Mouse (Mus musculus): Measurements from ENCODE around the gene Atp2b1. TPM values are rescaled to one million over a fixed set of nuclear protein-coding genes. Genes with fewer than 3 reads are reported as not detected.

The Atp2b1 gene
- total and polyA plus RNA-seq, 2 experiments from 2014 or later = 203 to 319 TPM

GRCm38 (mm10) chr10:98940799-98941198 is 26.6 kb downstream of the Atp2b1 start:
- Histone ChIP-seq H3K4me1 (ENCODE audit: insufficient read depth) (peaks cover 4% of the 10 kb centered on the region; the same call in 1 of the 2 replicates), H3K4me2 (ENCODE audit: low read depth) (no peak overlapping the region), H3K4me3 (ENCODE audit: low read depth, low read length) (no peak overlapping the region), H3K27ac (ENCODE audit: low read depth, low read length) (no peak overlapping the region), H3K36me3 (ENCODE audit: insufficient read depth) (no peaks in the 10 kb centered on the region), H3K9ac (no peak overlapping the region), H3K27me3 (ENCODE audit: insufficient read depth, low read length) (no peaks in the 10 kb centered on the region), H3K9me3 (ENCODE audit: low read length) (no peaks in the 10 kb centered on the region)
- TF ChIP-seq CTCF (IDR thresholded peaks at IDR 0.05; ENCODE audit: low read depth) = no peak
- WGBS = 90% methylated on average over 2 of the region's 2 CpGs
- ATAC-seq (no peak), DNase-seq (no peak)

- TF ChIP-seq CTCF (IDR thresholded peaks at IDR 0.05; ENCODE audit: low read depth) = no peak
- Histone ChIP-seq H3K9me3 (ENCODE audit: low read length) (no peaks in the 10 kb centered on the region), H3K4me1 (ENCODE audit: insufficient read depth) (peaks cover 4% of the 10 kb centered on the region; the same call in 1 of the 2 replicates), H3K4me2 (ENCODE audit: low read depth) (no peak overlapping the region), H3K27ac (ENCODE audit: low read depth, low read length) (no peak overlapping the region; the same call in 1 of the 2 replicates), H3K9ac (no peak overlapping the region), H3K27me3 (ENCODE audit: insufficient read depth, low read length) (no peaks in the 10 kb centered on the region), H3K4me3 (ENCODE audit: low read depth, low read length) (no peak overlapping the region), H3K36me3 (ENCODE audit: insufficient read depth) (no peaks in the 10 kb centered on the region)
- ATAC-seq (peak; percentile 78), DNase-seq (peak; percentile 36)
- 40% methylated on average over 6 of the region's 6 CpGs for WGBS
Measured at GRCm38 (mm10) chr10:98941991-98942390, 27.8 kb downstream of the Atp2b1 start.

- Histone ChIP-seq H3K4me2 (ENCODE audit: low read depth) (no peak overlapping the region), H3K36me3 (ENCODE audit: insufficient read depth) (no peaks in the 10 kb centered on the region), H3K4me3 (ENCODE audit: low read depth, low read length) (no peak overlapping the region), H3K27me3 (ENCODE audit: insufficient read depth, low read length) (no peaks in the 10 kb centered on the region), H3K27ac (ENCODE audit: low read depth, low read length) (no peak overlapping the region), H3K9me3 (ENCODE audit: low read length) (no peaks in the 10 kb centered on the region), H3K9ac (no peak overlapping the region), H3K4me1 (ENCODE audit: insufficient read depth) (peaks cover 4% of the 10 kb centered on the region; the same call in 1 of the 2 replicates)
- no peak for TF ChIP-seq CTCF (IDR thresholded peaks at IDR 0.05; ENCODE audit: low read depth)
- ATAC-seq = no peak
- DNase-seq = no peak
- WGBS = 61% methylated on average over 8 of the region's 8 CpGs
Measured at GRCm38 (mm10) chr10:98942999-98943398, 28.8 kb downstream of the Atp2b1 start.

- DNase-seq (no peak), ATAC-seq (no peak)
- Histone ChIP-seq H3K27me3 (ENCODE audit: insufficient read depth, low read length) (no peaks in the 10 kb centered on the region), H3K4me1 (ENCODE audit: insufficient read depth) (peaks cover 4% of the 10 kb centered on the region; the same call in 1 of the 2 replicates), H3K36me3 (ENCODE audit: insufficient read depth) (no peaks in the 10 kb centered on the region), H3K4me3 (ENCODE audit: low read depth, low read length) (no peak overlapping the region), H3K9ac (no peak overlapping the region), H3K27ac (ENCODE audit: low read depth, low read length) (no peak overlapping the region), H3K9me3 (ENCODE audit: low read length) (no peaks in the 10 kb centered on the region), H3K4me2 (ENCODE audit: low read depth) (no peak overlapping the region)
- 56% methylated on average over 8 of the region's 8 CpGs for WGBS
- no peak for TF ChIP-seq CTCF (IDR thresholded peaks at IDR 0.05; ENCODE audit: low read depth)
Measured at GRCm38 (mm10) chr10:98943894-98944293, 29.7 kb downstream of the Atp2b1 start.

- H3K9me3 ChIP-seq (ENCODE audit: low read length) = no peaks in the 10 kb centered on the region
- peaks cover 4% of the 10 kb centered on the region; the same call in 1 of the 2 replicates for H3K4me1 ChIP-seq (ENCODE audit: insufficient read depth)
- no peak overlapping the region for H3K4me2 ChIP-seq (ENCODE audit: low read depth)
- DNase-seq (no peak), ATAC-seq (no peak)
- H3K36me3 ChIP-seq (ENCODE audit: insufficient read depth) = no peaks in the 10 kb centered on the region
- WGBS = 58% methylated on average over 9 of the region's 9 CpGs
- no peak overlapping the region for H3K27ac ChIP-seq (ENCODE audit: low read depth, low read length)
- H3K4me3 ChIP-seq (ENCODE audit: low read depth, low read length) = no peak overlapping the region
- no peak overlapping the region for H3K9ac ChIP-seq
- no peak for TF ChIP-seq CTCF (IDR thresholded peaks at IDR 0.05; ENCODE audit: low read depth)
- H3K27me3 ChIP-seq (ENCODE audit: insufficient read depth, low read length) = no peaks in the 10 kb centered on the region
Measured at GRCm38 (mm10) chr10:98946031-98946791, 32.0 kb downstream of the Atp2b1 start.

- no peaks in the 10 kb centered on the region for H3K36me3 ChIP-seq (ENCODE audit: insufficient read depth)
- 76% methylated on average over 2 of the region's 2 CpGs for WGBS
- no peak overlapping the region for H3K4me2 ChIP-seq (ENCODE audit: low read depth)
- H3K9ac ChIP-seq = no peak overlapping the region
- H3K27me3 ChIP-seq (ENCODE audit: insufficient read depth, low read length) = no peaks in the 10 kb centered on the region
- no peaks in the 10 kb centered on the region for H3K4me1 ChIP-seq (ENCODE audit: insufficient read depth)
- TF ChIP-seq CTCF (IDR thresholded peaks at IDR 0.05; ENCODE audit: low read depth) = no peak
- DNase-seq (no peak), ATAC-seq (no peak)
- no peak overlapping the region for H3K27ac ChIP-seq (ENCODE audit: low read depth, low read length)
- H3K4me3 ChIP-seq (ENCODE audit: low read depth, low read length) = no peak overlapping the region
- no peaks in the 10 kb centered on the region for H3K9me3 ChIP-seq (ENCODE audit: low read length)
Measured at GRCm38 (mm10) chr10:98947206-98947605, 33.0 kb downstream of the Atp2b1 start.

GRCm38 (mm10) chr10:98948096-98948495 is 33.9 kb downstream of the Atp2b1 start:
- no peak for DNase-seq
- Histone ChIP-seq H3K36me3 (ENCODE audit: insufficient read depth) (no peaks in the 10 kb centered on the region), H3K27ac (ENCODE audit: low read depth, low read length) (no peak overlapping the region), H3K4me3 (ENCODE audit: low read depth, low read length) (no peak overlapping the region), H3K9me3 (ENCODE audit: low read length) (no peaks in the 10 kb centered on the region), H3K27me3 (ENCODE audit: insufficient read depth, low read length) (no peaks in the 10 kb centered on the region), H3K4me2 (ENCODE audit: low read depth) (no peak overlapping the region), H3K9ac (no peak overlapping the region), H3K4me1 (ENCODE audit: insufficient read depth) (no peaks in the 10 kb centered on the region)
- no peak for ATAC-seq
- 72% methylated on average over 5 of the region's 5 CpGs for WGBS
- TF ChIP-seq CTCF (IDR thresholded peaks at IDR 0.05; ENCODE audit: low read depth) = no peak

Measured in forebrain, postnatal 0 days (tissue).